ENCODE assay signal across 30 mouse cellular contexts in genomic region chr2:90928566-90928965, GRCm38 (mm10). TPM values are rescaled to one million over a fixed set of nuclear protein-coding genes. Genes with fewer than 3 reads are reported as not detected.
"Had no signal": no experiment of that assay in that cellular context is flagged by ENCODE, and none has a peak within 500 bp of the region (broad histone marks: within the 10 kb centered on the region; RNA-seq: fewer than 3 reads in every experiment).

No protein-coding gene starts in this region.

- H3K9ac ChIP-seq: embryonic facial prominence, embryonic 12.5 days; embryonic facial prominence, embryonic 13.5 days; embryonic facial prominence, embryonic 15.5 days; forebrain, embryonic 12.5 days; forebrain, embryonic 13.5 days; forebrain, embryonic 15.5 days; forebrain, postnatal 0 days had no signal

- H3K9me3 ChIP-seq: embryonic facial prominence, embryonic 10.5 days; embryonic facial prominence, embryonic 12.5 days; embryonic facial prominence, embryonic 13.5 days; embryonic facial prominence, embryonic 15.5 days; forebrain, embryonic 10.5 days; forebrain, embryonic 12.5 days; forebrain, embryonic 13.5 days; forebrain, embryonic 15.5 days had no signal

- H3K27ac ChIP-seq: embryonic facial prominence, embryonic 10.5 days; embryonic facial prominence, embryonic 12.5 days; embryonic facial prominence, embryonic 13.5 days; embryonic facial prominence, embryonic 15.5 days; forebrain, embryonic 10.5 days; forebrain, embryonic 12.5 days; forebrain, embryonic 13.5 days; forebrain, embryonic 15.5 days; gastrocnemius, adult 2 months; heart, adult 2 months had no signal

- H3K4me1 ChIP-seq: embryonic facial prominence, embryonic 10.5 days; embryonic facial prominence, embryonic 12.5 days; embryonic facial prominence, embryonic 13.5 days; embryonic facial prominence, embryonic 15.5 days; forebrain, embryonic 10.5 days; forebrain, embryonic 12.5 days; forebrain, embryonic 13.5 days; forebrain, embryonic 15.5 days had no signal

- H3K27me3 ChIP-seq: embryonic facial prominence, embryonic 12.5 days; embryonic facial prominence, embryonic 13.5 days; embryonic facial prominence, embryonic 15.5 days; forebrain, embryonic 12.5 days; forebrain, embryonic 13.5 days; forebrain, embryonic 15.5 days had no signal

- H3K4me3 ChIP-seq: embryonic facial prominence, embryonic 10.5 days; embryonic facial prominence, embryonic 12.5 days; embryonic facial prominence, embryonic 13.5 days; embryonic facial prominence, embryonic 15.5 days; erythroblast, embryonic 14.5 days; forebrain, embryonic 10.5 days; forebrain, embryonic 12.5 days; forebrain, embryonic 13.5 days; forebrain, embryonic 15.5 days; gastrocnemius, adult 2 months; heart, adult 2 months had no signal

- ATAC-seq: forebrain, embryonic 13.5 days; forebrain, embryonic 14.5 days; forebrain, embryonic 15.5 days; forebrain, embryonic 16.5 days had no signal

- DNase-seq: cerebellum, adult 8-10 months; cerebellum, adult 9-10 months; cerebellum, adult 9-11 months; cerebellum, postnatal 10 days; cerebellum, postnatal 14 days; cerebellum, postnatal 25 days; cerebellum, postnatal 36 days; embryo, embryonic 11 days; forebrain, postnatal 0 days; gastrocnemius, adult 2 months; gastrocnemius, postnatal 10 days; gastrocnemius, postnatal 14 days; gastrocnemius, postnatal 25 days; gastrocnemius, postnatal 36 days; heart, adult 11 months; heart, adult 18-20 months; heart, adult 2 months had no signal

- H3K36me3 ChIP-seq: embryonic facial prominence, embryonic 10.5 days; embryonic facial prominence, embryonic 12.5 days; embryonic facial prominence, embryonic 13.5 days; embryonic facial prominence, embryonic 15.5 days; forebrain, embryonic 10.5 days; forebrain, embryonic 12.5 days; forebrain, embryonic 15.5 days had no signal

- H3K4me2 ChIP-seq: embryonic facial prominence, embryonic 12.5 days; embryonic facial prominence, embryonic 13.5 days; embryonic facial prominence, embryonic 15.5 days; forebrain, embryonic 12.5 days; forebrain, embryonic 13.5 days; forebrain, embryonic 15.5 days had no signal

RNA-seq across cellular contexts. Expression of gene C1qtnf4, which starts 42.9 kb away (rescaled TPM):
- total RNA-seq: common myeloid progenitor, adult 5-6 weeks; granulocyte monocyte progenitor cell, adult 5-6 weeks had no signal
